Mouse (Mus musculus) mouse embryonic stem cell (cell line): Measurements from ENCODE around the gene Chrng.

ENCODE experiments used
- in situ Hi-C, 2 experiments: fragments of 300-500 bp; cut with MboI; formaldehyde crosslinking; loops; 1 replicate in 1 of 2; 3 replicates in 1 of 2; pipeline ENCODE4 v1.14.3; 2019 to 2020; ENCODE audit warnings: low sequenced_read_pairs in 2 of 2, low pct_unique_long_range_greater_than_20kb in 1 of 2, mixed read lengths in 1 of 2; ENCODE audit not compliant: unreplicated experiment in 1 of 2

The Chrng gene

DNA sequence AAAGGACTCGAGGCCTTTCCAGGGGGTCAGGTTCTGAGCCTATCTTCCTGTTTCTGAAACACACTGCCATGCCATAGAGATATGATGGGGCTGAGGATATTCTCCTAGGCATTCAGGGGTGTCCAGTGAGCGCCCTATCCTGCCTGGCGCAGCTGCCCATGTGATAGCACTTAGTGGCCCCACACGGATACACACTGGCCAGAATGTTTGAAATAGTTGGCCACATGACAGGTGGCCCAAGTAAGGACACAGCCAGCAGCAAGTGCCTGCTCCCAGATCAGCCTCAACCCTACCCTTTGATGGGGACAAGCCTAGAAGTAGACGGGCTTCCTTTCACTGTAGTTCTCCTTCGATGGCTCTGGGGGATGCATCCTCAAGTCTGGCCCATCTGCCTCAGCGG is at the start of gene Chrng:
Gene Chrng, plus strand, starts transcription at position 193 of the 400 bp plus-strand sequence.
- in situ Hi-C loops: no loop called here

DNA sequence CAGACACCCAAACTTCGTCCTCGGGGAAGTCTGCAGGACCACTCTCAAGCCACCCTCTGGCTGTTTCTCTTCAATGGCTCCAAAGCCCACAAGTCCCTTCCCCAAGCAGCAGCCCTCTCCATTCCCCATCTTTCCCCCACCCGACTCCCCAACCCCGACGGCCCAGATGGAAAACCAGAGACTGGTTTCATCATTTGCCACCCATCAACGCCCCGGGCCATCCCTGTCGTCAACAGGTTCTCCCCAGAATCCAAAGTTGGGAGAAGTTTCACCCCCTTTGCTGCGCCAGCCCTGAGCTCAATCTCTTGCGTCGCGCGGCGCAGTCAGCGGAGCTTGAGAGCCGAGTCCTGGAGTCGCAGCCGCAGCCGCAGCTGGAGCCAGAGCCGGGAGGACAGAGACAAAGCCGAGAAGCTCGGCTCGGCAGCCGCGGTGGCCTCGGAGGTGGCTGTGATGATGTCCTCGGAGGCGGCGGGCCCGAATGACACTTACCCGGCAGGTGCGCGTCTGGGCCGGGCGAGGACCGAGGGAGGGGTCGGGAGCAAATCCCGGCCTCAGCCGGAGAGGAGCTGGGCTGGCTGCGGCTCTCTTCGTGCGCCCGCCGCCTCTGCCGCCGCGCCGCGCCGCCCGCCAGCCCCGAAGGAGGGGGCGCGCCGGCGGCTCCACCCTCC is 48.8 kb upstream of the Chrng start:
- in situ Hi-C loops: no loop called here

DNA sequence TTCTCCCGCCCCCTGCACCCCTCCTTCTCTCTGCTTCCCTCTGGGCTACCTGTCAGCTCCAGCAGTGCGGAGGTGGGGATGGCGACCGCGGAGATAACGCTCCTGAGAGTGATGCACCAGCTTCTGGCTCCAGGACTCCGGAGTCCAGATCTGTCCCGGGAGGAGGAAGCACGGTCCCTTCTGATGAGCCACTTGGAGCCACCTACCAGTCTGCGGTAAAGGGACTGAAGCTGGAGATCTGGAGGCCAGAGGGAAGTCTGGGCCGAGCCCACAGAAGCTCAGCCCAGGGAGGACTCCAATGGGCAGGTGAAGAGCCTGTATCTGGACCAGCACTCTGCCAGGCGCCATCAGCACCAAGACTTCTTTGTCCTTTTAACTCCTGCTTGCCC is 48.3 kb upstream of the Chrng start, which contains the start of gene Ecel1:
Gene Ecel1, minus strand, starts transcription at position 323 of the 389 bp plus-strand sequence.
- in situ Hi-C loops: no loop called here

DNA sequence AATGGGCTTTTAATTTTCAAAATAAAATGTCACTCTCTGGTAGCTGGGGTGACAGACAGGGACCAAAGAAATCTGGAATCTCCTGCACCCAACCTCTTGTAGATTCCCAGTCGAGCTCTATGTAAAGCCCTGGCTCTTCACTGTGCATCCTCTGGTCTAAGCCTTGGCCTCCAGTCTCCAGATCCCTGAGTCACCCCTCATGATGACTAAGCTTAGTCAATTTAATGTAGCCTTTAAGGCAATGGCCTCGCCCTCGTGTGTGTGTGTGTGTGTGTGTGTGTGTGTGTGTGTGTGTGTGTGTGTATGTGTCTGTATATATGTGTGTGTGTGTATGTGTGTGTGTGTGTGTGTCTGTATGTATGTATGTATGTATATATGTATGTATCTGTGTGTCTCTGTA is 45.1 kb upstream of the Chrng start:
- in situ Hi-C loops: no loop called here

DNA sequence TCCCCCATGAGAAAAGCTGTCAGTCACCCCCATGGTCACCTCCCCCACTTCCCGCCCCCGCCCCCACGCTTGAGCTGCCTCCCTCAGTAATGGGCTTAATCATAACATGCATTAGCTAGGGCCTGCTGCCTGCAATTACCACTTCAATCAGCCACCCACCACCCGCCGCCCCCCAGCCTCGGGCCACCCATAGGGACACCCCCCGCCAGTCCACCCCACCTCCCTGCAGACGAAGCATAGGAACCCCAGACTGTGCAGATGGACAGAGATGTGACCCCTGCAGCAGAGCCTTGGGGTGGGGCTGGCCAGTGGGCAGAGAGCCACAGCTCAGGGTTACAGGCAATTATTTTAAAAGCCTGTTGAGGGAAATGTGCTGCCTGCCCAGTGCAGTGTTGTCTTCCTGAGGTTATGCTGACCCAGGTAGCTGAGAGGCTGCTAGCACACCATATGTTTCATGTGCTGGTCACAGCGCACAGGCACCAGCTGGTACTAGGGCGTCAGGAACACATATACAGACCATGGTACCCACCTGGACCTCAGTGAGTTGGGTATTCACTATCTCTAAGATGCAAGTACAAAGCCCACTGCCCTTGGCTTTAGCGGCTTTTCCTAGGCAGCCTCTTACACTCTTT is 40.2 kb upstream of the Chrng start:
- in situ Hi-C loops: no loop called here

DNA sequence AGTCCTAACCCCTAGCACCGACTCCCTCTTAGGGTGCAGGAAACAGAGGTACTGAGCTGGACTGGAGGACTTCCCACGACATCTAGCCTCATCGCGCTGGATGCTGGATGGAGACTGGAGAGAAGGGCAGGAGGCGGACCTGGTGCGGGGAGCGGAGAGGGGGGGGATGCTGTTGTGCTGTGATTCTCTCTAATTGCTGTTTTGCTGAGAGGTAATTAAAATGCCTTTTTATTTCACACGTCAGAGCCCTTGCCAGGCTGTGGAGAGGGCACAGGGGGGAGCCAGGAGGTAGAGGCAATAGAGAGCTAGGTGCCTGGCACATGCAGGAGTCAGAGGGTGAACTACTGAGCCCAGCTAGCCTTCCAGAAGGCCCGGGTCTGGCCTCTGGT is 39.7 kb upstream of the Chrng start:
- in situ Hi-C loops: no loop called here

DNA sequence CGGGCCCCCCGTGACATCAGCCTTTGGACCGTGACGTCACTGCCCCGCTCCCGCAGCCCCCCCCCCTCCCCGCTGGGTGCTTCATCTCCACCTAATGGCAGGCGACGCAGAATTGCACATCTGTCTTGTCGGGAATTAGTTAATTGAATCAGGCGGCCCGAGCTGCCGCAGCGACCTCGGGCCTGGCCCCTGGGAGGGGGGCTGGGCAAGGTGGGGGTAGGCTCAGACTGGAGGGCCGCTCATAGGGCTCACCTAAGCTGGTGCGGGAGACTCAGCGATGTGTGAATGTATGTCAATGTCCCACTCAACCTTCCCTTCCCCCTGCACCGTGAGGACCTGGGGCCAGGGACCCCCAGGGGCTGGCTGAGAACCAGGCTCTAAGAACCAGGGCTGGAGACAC is 34.0 kb upstream of the Chrng start:
- in situ Hi-C loops: no loop called here

DNA sequence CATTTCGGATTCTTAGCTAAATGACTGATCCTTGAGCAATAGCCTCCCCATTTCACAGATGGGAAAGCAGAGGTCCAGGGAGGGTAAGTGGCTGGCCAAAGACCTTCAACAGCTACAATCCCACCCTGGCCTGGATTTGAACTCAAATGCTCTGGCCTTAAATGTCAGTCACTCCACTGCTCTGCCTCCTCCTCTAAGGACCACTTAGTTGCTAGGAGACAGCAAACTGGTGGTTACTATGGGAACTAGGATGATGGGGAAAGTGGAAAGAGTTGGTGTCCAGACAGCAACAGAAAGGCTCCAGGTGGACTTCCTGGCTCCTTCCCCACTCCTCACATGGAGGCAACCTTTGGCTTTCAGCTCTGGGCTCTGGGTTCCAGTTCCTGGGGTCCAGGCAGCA is 33.1 kb upstream of the Chrng start:
- in situ Hi-C loops: no loop called here

DNA sequence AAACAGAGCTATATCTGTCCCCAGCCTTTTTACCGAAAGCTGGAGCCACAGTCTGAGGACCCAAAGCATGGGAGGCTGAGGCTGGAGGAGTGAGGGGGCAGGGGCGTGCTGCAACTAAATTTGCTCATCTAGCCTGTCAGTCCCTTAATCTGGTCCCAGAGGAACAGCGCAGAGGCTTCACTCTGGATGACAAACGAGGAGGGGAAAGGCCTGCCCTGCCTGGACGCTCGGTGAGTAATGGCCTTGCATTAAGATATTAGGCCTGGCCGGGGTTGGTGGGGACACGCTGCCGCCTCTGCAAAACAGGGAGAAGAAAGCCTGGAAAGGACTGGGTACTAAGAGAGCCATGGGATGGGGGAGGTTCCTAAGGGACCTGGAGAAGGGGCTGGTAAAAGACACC is 32.1 kb upstream of the Chrng start:
- in situ Hi-C loops: no loop called here

DNA sequence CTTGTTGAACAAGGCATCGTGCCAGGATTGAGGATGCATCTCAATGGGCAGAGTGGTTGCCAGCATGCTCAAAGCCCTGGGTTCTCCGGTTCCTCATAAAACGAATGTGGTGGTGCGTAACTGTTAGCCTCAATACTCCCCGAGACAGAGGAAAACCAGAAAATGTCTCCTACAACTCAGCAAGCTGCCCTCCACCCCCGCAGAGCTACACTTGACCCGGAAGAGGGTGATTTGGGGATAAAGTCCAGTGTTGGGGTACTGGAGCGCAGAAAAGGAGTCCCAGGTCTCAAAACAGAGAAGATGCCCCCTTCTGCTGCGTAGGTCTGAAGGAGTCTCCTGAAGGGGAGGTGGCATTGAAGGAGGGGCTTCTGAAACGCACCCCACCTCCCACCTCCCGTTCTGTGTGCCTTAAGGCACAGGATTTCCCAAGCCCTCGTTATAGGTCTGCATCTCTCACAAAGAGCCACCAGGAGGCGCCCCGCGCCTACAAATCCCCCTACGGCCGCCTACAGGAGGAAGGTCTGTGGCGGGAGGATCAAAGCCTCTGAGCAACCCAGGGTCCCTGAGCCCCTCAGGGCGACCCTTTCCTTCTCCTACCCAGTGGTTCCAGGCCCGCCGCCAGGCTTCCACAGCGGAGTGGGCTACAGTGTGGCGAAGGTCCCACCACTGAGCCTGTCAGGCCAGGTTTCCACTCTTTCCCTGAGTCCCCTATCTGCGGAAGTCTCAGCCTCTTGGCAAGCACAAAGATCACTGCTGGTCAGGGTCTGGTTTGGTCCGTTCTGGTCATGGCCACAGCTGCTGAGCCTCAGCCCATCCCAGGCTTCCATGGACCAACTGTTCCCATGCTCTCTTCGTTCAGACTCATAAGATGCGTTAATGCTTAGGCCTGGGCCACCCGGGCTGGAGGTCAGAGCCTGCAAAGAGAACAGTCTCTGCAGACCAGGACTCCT is 30.2 kb upstream of the Chrng start:
- in situ Hi-C loops: no loop called here

DNA sequence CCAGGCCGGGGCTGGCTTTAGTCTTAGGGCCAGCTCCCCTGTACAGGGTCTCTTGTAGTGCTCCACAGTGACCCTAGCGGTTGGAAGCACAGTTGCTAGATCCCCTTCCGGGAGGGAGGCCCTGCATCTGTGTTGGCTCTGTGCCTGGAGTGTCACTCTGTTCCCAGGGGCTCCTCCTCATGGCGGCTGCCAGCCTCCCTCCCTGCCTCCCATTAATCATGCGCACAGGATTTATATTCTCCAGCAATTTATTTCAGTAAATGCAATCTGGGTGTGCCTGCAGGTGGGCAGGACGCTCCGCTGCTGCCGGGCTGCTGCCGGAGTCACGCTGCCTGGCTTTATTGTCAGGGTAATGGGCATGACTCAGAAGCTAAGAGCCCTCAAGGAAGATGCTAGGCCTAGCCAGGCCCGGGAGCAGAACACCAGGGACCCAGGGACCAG is 28.6 kb upstream of the Chrng start:
- in situ Hi-C loops: loop anchor here in 1 of 2 experiments (25.0 kb wide), 1 partner anchor 486 kb away; no protein-coding TSS in a partner anchor

DNA sequence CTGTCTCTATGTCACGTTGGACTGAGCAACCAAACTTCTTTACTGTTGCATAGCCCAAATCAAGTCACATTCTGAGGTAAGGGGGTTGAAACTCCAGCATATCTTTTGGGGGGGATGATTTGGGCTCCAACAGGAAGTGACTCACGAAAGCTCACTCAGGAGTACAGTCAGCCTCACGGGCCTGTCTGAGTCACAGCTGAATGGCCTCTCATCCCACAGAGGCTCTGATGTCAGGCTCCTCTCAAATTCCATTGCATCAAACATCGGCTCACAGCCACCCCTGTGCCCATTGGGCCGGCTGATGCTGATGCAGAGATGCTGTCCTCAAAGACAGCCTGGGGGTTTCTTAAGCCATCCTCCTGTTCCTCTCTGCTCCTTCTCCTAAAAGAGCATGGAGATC is 23.6 kb upstream of the Chrng start:
- in situ Hi-C loops: loop anchor here in 1 of 2 experiments (25.0 kb wide), 1 partner anchor 481 kb away; no protein-coding TSS in a partner anchor

DNA sequence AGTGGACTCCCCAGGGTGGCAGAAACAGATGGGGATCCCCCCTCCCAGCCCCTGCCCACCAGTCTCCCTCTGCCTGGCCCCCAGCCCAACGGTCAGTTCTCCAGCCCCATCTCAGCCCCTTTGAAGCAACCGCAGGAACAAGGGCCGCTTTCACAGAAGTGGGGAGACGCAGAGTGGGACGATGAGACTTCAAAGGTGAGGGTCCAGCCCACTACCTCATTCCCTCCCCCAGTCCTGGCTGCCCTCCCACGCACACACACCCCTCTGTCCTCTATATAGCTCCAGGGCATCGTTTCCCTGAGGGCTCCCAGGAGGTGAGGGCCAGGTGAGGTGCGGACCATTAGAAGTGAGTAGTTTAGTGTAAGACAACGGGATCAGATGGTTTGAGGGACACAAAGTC is 21.4 kb upstream of the Chrng start, which contains the start of gene Prss56:
Gene Prss56, plus strand, starts transcription at position 301 of the 400 bp plus-strand sequence.
- in situ Hi-C loops: loop anchor here in 1 of 2 experiments (25.0 kb wide), 1 partner anchor 479 kb away; no protein-coding TSS in a partner anchor

DNA sequence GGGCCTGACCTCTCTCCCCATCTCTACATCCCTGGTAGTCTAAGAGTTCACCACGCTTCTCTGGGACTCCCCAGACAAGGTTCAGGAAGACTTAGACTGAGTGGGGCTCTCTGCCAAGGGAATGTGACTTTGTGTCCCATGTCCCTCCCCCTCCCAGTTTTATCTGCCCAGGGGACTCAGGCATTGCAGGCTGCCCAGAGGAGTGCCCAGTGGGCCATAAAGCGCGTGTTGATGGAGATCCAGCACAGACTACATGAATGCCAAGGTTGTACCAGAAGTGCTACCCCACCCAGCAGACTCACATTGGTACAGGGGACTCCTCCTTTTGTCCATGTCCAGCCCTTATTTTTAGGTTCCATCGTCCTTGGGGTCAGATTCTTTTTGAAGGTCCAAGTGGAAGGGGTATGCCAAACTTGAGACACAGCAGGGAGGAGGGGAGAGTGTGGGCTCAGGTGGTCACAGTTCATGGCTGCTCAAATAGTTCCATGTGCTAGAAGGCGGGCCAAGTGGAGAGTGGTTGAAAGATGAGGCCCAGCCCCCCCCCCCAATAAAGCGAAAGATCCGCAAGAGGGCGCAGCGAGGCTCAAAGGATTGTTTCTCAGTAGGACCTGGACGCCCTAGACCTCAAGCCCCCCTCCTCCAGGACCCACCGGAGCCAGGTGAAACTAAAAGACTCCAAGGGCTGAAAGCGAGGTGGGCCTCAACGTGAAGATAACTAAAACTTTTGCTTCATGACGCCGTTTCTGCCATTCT is 20.3 kb upstream of the Chrng start:
- in situ Hi-C loops: loop anchor here in 1 of 2 experiments (25.0 kb wide), 1 partner anchor 478 kb away; no protein-coding TSS in a partner anchor

DNA sequence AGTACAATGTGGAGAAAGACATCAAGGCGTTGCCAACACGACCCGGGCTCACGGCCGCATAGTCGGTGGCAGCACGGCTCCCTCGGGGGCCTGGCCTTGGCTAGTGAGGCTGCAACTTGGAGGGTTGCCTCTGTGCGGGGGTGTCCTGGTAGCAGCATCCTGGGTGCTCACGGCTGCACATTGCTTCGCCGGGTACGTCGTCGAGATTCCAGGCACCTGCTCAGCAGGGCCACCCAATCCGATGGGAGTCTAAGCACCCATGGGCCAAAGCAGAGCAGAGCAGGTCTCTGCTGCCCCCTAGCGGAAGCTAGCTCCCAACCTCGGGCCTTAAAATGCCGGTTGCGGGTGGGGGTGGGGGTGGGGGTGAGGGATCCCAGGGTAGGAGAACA is 19.7 kb upstream of the Chrng start:
- in situ Hi-C loops: loop anchor here in 1 of 2 experiments (25.0 kb wide), 1 partner anchor 478 kb away; no protein-coding TSS in a partner anchor

DNA sequence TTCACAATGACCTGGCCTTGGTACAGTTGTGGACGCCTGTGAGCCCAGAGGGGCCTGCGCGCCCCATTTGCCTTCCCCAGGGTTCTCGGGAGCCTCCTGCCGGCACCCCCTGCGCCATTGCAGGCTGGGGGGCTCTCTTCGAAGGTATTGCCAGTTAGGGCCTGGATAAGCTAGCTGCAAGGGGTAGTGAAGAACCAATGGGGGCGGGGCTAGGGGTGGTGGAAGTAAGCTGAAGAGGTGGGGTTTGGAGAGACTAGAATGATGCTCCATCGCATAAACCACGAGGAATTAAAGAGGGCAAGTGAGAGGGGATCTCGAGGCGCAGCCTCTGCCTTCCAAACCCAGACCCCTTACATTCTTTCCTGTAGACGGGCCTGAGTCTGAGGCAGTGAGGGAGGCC is 18.9 kb upstream of the Chrng start:
- in situ Hi-C loops: loop anchor here in 1 of 2 experiments (25.0 kb wide), 1 partner anchor 477 kb away; no protein-coding TSS in a partner anchor

DNA sequence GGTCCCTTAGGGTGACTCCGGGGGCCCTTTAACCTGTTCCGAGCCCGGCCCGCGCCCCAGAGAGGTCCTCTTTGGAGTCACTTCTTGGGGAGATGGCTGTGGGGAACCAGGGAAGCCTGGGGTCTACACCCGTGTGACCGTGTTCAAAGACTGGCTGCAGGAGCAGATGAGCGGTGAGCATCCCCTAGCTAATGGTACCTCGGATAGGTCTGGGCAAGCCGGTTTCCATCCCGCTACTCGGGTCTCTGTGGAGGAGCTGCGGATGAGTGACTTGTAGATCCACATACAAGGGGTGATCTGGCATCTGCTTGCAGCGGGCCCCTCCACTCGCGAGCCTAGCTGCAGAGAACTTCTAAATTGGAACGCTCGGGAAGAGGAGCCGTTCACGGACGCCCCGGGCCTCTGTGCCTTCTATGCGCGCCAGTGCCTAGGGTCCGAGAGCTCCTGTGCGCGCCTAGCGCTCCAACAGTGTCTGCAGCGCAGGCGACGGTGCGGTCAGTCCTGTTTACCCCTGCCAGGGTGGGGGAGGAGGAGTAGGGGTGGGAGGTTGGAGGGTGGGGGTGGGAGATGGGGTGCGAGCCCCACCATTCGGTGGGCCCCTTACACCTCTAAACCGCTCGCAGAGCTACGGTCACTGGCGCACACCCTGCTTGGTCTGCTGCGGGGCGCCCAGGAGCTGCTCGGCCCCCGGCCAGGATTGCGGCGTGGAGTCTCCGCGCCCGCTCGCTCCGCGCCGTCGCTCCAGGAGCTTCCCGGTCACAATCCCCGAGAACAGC is 18.0 kb upstream of the Chrng start:
- in situ Hi-C loops: loop anchor here in 1 of 2 experiments (25.0 kb wide), 1 partner anchor 476 kb away; no protein-coding TSS in a partner anchor
